Mouse (Mus musculus): ENCODE results near the gene Tfcp2l1.

The Tfcp2l1 gene

DNA sequence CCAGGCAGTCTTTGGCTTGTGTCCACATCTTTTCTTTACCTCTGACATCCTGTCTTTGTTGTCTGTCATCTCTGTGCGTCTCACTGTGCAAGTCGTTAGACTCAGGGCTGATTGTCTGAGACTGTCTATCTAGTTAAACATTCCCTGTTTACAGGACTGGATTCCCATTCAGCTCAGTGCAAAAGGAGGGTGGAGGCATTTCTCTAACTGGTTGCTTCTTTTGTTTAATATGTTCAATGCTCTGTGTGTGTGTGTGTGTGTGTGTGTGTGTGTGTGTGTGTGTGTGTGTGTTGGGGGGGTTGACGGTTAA, 23.0 kb downstream of the Tfcp2l1 start:
- in situ Hi-C loops (cut with MboI, MseI): no loop called here

DNA sequence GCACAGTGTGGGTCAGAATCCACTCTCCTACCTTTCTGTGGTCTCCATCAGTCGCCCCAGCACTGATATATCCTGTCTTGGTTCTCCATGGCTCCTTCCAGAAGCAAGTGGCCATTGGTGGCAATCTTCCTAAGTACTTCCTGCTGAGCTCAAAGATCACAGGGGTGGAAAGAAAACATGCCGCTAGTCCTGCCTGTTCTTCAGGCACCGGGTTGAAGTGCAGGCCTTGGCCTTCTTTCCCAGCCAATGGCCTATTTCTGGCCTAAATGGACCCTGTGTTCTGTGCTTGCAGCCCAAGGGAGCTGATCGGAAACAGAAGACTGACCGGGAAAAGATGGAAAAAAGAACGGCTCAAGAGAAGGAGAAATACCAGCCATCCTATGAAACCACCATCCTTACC, 31.0 kb downstream of the Tfcp2l1 start:
- in situ Hi-C loops (cut with MboI, MseI): no loop called here

DNA sequence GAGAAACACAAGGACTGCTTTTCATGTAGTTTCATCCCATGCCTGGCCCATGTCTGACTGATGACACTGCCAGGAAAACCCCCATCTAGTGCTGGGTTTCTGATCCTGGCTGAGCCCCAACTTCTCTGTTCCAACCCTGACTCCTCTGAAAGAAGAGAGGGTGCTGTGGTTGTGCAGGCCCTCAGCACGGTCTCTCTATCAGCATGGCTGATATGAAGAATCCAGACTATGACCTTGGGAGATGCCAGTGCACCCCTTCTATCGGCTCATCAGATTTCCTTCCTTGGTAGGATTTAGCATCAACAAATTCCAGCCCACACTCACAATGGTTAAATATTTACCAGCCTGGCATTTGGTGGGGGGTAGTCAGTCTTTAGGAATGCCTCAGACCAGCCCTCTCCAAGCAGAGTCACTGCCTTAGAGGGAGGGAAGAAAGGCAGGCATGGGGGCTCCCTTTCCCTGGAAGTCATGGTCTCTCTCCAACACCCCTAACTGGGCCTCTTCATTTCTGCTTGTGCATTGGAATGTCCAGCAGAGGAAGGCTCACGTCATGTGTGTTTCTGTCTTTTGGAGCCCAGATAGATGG, 33.2 kb downstream of the Tfcp2l1 start:
- in situ Hi-C loops (cut with MboI, MseI): loop anchor here in 1 of 2 experiments (10.0 kb wide), 1 partner anchor 564 kb away; no protein-coding TSS in a partner anchor

DNA sequence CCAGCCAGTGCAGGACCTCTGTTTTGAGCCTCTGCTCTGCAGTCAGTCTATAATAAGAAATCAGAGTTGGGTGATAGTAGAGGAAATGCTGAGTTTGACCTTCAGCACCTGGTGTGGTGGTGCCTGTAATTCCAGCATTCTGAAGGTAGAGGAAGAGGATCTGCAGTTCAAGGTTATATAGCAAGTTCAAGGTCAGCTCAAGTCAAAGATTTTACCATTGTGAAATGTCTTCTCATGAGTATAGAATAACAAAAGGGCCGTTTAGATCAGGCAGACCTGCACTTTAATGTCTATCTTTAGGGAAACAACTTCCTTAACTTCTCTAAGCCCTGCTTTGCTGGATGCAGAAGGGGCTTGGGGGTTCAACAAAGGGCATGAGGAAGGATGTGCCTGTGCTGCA, 35.3 kb downstream of the Tfcp2l1 start:
- in situ Hi-C loops (cut with MboI, MseI): loop anchor here in 1 of 2 experiments (10.0 kb wide), 1 partner anchor 562 kb away; no protein-coding TSS in a partner anchor

DNA sequence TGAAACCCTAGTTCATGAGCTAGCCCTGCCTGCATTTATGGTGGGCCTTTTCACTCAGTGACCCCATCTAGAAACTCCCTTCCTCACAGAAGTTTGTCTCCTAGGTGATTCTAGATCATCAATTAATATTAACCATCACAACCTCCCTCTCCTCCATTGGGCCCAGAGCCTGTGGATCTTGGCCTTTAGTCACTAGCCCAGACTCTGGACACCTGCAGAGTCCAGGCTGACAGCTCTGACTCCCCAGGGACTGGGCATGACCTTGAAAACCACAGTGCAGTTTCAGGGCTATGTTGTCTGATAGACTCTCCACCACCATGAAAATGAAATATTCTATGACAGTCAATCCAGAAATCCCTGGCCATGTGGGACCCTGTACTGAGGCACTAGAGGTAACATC, 39.8 kb downstream of the Tfcp2l1 start:
- in situ Hi-C loops (cut with MboI, MseI): loop anchor here in 1 of 2 experiments (10.0 kb wide), 1 partner anchor 557 kb away; no protein-coding TSS in a partner anchor

DNA sequence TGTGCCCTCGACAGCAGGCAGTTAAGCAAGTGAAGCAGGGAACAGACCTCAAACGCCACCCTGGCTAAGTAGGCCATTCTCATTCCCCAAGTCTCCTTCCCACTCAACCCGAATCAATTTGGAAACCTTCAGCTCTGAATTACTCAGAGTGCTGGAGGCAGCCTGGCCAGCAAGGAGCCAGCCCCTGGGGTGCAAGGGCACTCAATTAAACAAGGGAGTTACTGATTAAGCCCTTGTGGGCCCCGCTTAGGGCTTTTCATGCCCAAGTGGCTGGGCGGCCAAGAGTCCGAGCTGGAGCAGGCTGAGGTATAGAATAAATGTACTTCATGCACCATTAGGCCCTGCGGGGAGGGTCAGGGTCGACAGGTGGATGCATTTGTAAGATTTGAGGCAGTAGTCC, 44.5 kb downstream of the Tfcp2l1 start:
- in situ Hi-C loops (cut with MboI, MseI): no loop called here

DNA sequence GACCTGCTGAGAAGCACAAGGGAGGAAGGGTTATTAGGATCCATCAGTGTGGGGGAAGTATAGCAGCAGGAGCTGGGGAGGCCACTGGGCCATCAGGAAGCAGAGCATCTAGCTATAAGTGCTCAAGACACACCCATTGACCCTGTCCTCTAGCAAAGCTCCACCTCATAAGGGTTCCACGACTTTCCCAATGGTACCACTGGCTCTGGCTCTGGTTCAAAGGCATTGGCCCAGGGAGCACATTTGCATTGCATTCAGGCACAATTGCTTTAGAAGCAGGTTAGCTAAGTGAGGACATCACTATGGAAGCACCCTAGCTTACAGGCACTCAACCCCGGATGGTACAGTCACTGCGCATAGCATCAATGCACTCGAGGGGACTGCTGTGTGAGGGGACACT, 46.4 kb downstream of the Tfcp2l1 start:
- in situ Hi-C loops (cut with MboI, MseI): no loop called here

DNA sequence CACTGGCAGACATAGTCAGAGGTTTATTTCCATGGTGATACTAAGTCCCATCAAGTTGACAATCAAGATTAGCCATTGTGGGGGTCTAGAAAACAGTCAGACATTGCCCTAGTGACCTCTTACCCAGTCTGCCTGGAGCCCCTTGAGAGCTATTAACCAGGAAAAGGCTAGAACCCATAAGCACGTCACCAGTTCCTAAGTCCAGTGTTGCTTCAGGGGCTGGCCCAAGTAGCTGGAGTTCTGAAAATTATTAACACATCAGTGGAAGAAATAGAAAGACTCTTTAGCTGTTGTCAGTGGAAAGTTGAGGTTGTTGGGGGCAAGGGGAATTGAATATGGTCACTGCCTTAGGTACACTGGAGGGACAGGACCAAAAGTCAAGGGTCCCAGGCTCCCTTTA, 54.2 kb downstream of the Tfcp2l1 start:
- in situ Hi-C loops (cut with MboI, MseI): no loop called here

DNA sequence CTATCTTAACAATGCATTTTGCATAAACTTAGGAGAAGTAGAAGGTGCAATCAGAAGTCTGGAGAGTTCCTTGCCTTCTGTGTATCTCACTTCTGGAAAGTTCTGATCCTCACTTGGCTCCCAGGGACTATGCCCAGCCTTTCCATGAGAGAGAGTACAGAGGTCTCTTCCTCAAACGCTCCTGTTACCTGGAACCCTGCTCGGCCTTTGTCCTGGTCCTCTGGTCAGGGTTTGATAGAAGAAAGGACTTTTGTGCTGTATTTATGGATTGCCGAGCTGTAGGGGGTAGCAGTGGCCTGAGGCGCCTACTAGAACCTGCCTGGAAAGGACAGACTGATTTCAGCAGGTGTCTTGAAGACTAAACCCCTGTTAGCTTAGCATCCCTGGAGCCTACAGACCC, 55.9 kb downstream of the Tfcp2l1 start:
- in situ Hi-C loops (cut with MboI, MseI): no loop called here

DNA sequence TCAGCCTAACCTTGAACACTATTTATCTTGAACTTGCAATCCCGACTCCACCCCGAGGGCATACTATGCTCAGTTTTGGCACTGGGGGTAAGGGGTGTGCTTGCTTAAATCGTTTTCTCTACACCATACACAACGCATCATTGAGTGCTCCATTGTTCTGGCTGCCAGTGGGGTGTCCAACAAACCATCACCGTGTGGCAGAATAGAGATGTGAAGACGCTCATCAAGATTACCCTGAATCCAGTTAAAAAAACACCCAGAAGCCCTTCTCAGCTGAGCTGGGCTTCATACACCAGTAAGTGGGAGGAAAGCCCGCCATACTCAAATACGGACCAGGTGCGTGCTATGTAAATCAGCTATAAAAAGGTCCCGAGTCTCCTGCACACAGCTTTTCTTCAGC, 60.0 kb downstream of the Tfcp2l1 start:
- in situ Hi-C loops (cut with MboI, MseI): no loop called here

DNA sequence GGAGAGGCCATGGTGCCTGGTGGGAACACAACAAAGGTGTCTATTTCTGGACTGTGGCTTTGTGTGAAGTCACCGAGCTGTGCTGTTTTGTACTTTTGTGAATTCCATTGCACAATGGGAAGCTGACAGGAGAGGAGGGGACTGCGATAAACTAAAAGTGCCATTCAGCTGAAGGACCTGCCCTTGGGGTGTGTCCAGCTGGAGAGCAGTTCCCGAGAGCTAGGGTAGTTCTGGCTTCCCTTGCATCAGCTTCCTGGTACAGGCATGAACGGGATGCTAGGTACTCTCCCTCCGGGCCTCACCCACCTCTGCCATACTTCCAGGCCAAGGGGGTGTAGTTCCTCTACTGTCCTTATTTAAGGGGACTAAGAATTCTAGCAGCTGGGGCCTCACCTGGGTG, 62.1 kb downstream of the Tfcp2l1 start:
- in situ Hi-C loops (cut with MboI, MseI): no loop called here

DNA sequence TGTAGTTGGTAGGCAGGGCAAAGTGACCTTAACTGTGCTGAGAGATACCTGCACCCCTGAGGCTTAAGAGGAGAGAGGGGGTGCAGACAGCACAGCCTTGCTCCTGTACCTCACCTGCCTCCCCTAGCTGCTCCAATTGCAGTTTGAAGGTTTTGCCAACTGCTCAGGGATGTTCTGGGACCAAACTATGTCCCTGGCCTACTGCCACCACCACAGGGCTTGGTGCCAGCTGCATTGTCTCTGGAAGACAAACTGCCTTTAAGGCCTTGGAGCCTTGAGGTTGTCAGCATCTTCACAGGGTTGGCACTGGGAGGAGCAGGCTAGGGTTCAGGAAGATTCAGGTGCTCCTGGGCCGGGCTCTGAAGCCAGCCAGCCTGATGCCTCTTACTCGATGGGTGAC, 66.7 kb downstream of the Tfcp2l1 start:
- in situ Hi-C loops (cut with MboI, MseI): no loop called here

DNA sequence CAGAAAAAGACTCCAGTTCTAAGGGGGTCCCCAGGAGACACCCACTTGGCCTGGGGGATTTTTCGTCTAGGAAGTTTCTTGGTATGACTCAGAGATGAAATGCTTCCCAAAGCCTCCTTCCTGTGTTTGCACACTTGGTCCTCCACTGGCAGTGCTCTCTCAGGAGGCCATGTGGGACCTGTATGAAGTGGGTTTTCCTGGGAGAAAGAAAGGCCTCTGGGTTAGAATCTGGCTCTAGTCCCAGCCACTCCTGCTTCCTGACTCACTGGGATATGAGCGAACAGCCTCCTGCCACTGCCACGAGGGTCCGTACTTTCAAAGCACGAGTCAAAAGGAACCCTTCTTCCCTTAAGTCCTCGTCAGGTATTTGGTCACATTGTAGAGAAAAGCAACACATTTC, 70.2 kb downstream of the Tfcp2l1 start:
- in situ Hi-C loops (cut with MboI, MseI): no loop called here

DNA sequence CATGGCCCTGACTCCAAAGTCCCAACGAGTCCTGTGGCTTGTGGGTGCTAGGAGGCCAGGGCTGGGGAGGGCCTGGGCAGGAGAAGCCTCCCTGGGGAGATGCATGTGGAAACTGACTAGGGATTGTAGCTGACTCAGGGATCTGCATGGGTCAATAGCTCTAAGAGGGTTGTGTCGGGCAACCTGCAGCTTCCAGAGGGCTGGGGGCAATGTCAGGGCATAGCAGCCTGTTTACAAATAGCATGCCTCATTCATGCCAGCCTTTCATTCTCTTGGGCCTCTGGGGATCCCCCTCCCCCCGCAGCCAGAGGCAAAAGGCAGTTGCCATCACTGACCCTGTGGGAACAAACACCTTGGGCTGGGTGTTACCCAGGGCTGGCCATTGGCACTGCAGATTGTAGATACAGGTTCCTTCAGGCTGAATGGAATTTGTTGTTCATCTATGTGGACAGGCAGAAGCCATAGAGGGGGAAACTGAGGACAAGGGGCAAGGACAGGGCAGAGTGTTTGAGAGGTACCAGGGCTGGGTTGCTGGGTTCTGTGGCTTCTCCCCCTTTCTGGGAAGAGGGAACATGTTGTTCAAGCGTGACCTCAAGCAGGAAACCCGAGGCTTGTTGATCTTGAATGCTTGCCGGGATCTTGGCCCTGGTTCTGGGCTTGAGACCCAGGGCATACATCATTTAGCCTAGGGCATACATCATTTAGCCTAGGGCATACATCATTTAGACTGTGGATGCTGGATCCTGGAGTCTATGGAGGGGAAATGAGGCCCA, 71.6 kb downstream of the Tfcp2l1 start:
- in situ Hi-C loops (cut with MboI, MseI): no loop called here

DNA sequence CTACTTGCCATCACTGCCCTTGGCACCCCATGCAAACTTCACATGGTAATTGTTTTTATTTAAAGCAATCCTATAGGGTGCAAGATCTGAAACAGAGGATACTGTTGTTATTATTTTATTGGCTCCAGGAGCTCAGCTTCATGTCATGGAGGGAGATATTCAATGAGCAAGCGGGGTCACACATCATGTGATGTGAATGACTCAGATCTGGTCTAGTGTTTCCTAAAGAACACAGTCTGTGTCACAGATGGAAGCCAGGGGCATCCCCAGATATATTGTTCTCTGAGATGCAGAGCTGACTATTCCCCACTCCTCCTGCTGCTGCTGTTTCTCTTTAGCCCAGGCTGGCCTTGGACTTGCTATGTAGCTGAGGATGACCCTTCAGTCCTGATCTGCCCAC, 72.2 kb downstream of the Tfcp2l1 start:
- in situ Hi-C loops (cut with MboI, MseI): no loop called here

DNA sequence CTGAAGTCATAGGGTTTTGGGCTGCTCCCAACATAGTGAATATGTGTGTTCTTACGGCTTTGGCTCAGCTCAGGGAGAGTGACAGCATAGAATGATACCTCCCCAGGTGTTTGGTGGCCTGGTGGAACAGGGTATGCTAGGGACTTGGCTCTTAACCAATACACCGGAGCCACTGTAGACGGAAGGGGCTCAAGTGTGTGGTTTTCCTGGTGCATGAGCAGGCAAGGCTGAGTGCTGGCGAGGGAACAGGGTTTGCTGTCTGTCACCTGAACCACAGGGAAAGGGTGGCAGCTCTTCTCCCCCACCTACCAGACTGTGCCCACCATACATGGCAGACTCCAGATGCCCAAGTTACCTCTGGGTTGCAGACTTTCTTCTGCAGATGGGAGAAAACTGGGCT, 83.9 kb downstream of the Tfcp2l1 start:
- in situ Hi-C loops (cut with MboI, MseI): no loop called here

DNA sequence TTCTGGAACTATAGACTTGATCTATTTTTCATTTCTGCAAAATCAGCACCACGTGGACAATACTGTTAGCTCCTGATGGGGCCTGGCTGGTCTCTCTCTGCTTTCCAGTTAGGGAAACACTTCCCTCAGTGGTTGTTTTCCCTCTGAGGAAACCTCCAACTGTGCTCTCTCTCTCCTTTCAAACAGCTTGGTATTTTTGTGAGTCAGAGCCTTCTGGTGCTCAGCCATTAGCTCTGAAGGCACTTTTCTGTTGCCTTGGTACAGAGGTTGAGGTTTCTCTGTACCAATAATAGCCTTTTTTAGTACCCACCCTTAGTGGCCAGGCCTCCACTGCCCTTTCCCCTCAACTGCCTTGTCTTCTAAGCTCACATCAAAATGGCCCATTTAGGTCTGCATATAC, 88.5 kb downstream of the Tfcp2l1 start:
- in situ Hi-C loops (cut with MboI, MseI): no loop called here

DNA sequence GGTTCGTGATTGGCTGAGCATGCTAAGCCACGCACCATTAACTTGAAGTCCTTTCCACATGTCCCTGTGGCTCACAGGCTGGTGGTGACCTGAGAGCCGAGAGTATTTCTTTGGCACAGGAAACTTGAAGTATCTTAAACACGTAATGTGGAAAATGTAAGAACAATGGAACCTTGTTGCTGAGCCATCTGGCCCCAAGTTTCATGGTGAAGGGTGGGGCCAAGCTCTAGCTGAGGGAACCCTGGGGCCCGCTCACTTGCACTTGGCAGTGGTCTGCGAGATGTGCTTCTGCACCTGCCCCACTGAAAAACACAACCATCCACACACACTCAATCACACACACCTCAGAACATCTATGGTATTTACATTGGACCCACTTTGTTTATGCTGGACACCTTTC, 90.3 kb downstream of the Tfcp2l1 start:
- in situ Hi-C loops (cut with MboI, MseI): no loop called here

DNA sequence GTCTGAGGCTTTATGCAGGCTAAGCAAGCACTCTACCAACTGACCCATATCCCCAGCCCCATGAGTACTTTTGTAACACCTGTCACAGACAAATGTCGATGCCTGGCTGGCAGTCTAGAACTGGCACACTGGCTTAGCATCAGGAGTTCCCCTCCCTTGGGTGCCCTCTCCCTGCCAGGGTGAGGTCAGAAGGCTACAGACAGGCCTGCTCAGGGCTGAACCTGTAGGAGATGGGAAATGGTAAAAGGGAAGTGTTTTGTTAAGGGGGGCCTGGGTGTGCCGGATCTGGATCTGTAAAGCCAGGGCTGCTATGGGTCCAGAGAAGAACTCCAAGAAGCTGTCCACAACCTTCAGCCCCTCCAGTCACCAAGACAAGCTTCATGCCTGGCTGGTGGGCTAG, 92.0 kb downstream of the Tfcp2l1 start:
- in situ Hi-C loops (cut with MboI, MseI): no loop called here

DNA sequence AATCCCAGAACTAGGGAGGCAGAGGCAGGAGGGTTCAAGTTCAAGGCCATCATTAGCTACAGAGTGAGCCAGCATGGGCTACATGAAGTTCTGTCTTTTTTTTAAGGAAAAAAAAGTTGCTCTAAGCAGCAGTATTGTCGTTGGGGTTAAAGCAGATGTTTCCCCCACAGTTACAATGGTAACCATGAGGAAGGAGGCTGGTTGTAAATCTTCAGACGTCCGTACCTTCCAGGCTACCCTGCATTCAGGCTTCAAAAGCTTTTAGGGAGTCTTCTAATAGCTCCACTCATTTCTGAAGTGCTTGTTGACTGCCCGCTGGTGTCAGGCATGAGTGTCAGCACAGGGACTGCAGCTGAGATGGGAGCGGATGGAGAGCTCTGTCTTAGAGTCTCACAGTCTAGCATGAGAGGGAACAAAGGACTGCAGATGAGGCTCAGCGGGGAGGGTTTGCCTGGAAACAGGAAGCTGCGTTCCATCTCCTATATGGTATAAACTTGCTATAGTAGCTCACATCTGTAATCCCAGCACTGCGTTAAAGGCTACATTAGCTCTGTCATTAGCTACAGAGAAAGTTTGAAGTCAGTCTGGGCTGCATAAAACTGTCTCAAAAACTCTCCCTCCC, 92.8 kb downstream of the Tfcp2l1 start:
- in situ Hi-C loops (cut with MboI, MseI): no loop called here

DNA sequence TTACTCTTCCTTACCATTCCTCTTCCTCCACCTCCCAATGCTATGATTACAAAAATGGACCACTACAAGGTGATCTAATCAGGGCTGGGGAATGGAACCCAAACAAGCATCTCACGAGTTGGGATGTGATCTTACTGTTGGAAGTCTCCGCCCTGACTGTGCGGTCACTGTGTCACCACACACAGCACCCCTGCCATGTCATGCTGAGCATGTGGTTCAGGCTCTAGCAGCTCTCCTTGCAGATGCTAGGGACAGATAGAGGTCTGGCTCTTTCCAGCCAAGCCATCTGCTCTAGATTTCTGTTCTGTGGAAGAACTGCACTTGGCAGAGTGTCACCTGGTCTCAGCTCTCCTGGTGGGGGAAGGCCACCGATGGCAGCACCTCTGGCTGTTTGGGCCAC, 99.3 kb downstream of the Tfcp2l1 start:
- in situ Hi-C loops (cut with MboI, MseI): no loop called here

DNA sequence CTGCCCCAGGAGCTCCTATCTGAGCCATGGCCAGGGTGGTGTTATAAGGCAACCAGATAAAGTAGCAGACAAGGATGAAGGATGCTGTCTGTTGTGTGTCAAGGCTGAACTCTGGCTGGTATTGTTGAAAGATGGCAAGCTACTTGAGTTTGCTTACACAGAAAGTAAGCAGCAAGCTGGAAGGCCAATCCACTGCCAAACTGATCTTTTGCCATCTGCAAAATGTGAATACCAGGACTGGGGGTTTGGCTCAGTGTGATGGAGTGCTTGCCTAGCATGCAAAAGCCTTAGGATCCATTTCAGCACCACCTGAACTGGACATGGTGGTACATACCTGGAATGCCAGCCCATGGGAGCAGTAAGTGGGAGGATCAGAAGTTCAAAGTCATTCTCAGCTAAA, 101.1 kb downstream of the Tfcp2l1 start:
- in situ Hi-C loops (cut with MboI, MseI): no loop called here

Data from T-helper 17 cell (primary cell).